Mouse (Mus musculus) heart, embryonic 14.5 days (tissue): ENCODE data around the gene Tab3. TPM values are rescaled to one million over a fixed set of nuclear protein-coding genes. Genes with fewer than 3 reads are reported as not detected.

ENCODE experiments used
- microRNA-seq: library from miRNA; unstranded; fragments of <30 nt; microRNA quantifications from one replicate; pipeline ENCODE4, GENCODE M21; 2016
- polyA plus RNA-seq: library from polyadenylated mRNA; unstranded; fragments of >200 nt; fragmentation: Nextera tagmentation; extraction: Ambion mirVana; gene quantifications from 2 replicates; pipeline ENCODE4 v1.2.1, GENCODE M21; 2014

The Tab3 gene
- polyA plus RNA-seq, 1 experiment from 2014 or later: 6.0 TPM

Small RNAs within 50 kb of the gene (microRNA-seq; reads per million reads assigned to microRNA genes)
- not detected for gene Gm44378

Other genes starting within 250 kb of the Tab3 start
- 27.0 and 28.0 TPM in 2 replicates for gene Gk, start 202.8 kb downstream of the Tab3 start, polyA plus RNA-seq